Mouse (Mus musculus): ENCODE measurements at regions not wholly inside any gene's neighbourhood (a gene's known extent, or its start where the extent isn't known, plus 50 kb on each side); places are given as distances from the start of the nearest gene placed in this dataset.

DNA sequence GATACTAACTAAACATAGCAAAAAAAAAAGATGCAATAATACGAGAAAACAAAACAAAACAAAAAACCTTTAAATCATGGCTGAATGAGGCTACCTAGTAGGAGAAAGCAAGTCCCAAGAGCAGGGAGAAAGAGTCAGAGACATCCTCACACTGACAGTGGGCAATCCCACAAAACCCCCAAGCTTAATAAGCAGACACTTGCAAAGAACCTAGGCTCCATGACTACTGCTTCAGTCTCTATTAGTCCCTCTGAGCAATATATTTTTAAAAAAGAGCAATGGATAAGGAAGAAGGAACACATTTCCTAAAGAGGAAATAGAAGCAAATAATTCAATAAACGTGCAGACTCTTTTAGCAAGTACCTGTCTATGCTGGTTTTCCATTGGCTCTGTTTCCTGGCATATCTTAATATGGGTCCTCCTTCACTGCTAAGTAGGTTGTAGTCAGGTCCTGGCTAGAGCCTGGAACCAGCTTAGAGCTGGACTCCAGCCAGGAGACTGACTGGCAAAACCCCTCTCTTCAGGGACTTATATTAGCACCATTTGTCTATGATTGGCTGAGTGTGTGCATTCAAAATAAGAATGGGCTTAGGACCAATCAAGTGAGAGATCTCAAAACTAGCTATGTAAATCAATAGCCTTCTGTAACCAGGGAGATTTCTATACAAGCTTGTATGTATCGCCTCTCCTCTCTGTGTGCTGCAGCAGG, 300.5 kb upstream of the Ndn start:
- TF ChIP-seq POLR2A (IDR thresholded peaks at IDR 0.05; ENCODE audit: low read depth, low read length) (no peak), CTCF (IDR thresholded peaks at IDR 0.05; ENCODE audit: borderline replicate concordance, insufficient read depth, low read length) (no peak)
